Comparison of ENCODE assay signal across 9 mouse cellular contexts in the genomic region with DNA sequence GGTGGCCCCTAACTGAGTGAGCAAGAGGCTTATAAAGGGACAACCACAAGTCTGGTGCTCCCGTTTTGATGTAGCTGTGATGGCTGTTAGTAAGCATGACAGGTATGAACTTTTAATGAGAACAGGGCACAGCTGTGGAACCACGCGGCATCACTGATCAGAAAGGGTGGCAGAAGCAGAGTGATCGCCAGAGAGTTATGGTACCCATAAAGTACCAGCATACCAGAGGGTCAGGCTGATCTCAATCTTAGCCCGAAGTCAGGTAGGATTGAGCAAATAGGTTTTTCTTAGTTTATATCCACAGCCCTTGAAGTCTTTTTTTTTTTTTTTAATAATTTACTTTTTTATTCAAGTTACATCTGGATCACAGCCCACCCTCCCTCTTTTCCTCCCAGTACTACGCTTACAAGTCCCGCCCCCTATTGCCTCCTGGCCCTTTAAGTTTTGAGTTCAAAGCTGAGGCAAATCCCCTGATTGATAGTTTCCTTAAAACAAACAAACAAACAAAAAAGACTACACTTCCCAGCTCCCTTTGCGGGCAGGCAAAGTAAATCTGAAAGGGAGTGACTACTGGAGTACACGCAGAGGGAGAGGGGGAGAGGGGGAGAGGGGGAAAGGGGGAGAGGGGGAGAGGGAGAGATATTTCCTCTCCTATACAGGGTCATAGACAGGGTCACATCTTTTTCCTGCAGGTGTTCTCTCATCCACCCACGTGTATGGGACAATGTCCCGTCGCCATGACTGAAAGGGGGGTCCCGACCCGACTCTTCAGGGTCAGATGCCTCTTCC. TPM values are rescaled to one million over a fixed set of nuclear protein-coding genes. Genes with fewer than 3 reads are reported as not detected.
DNase-seq lines count a peak whose midpoint lies in the region; ATAC-seq and TF ChIP-seq lines count a peak whose summit lies in the region.
"Had no signal": no experiment of that assay in that cellular context is flagged by ENCODE, and none has a peak within 500 bp of the region (broad histone marks: within the 10 kb centered on the region; RNA-seq: fewer than 3 reads in every experiment).

No protein-coding gene starts in this region.

- no peak for ATAC-seq in heart, postnatal 0 days (ENCODE audit: insufficient read depth, low read depth)
- no peak for ATAC-seq in liver, embryonic 16.5 days (ENCODE audit: low read depth)

- H3K4me2 ChIP-seq in heart, postnatal 0 days (ENCODE audit: low read depth, low read length), result peak overlapping the region; percentile 62
- peak overlapping the region; percentile 53 for H3K4me2 ChIP-seq in liver, embryonic 16.5 days (ENCODE audit: low read depth, low read length)

- no peak for TF ChIP-seq POLR2A in brain, embryonic 14.5 days (IDR thresholded peaks at IDR 0.05; ENCODE audit: borderline replicate concordance, extremely low read depth, insufficient read depth, insufficient read length, poor library complexity, severe bottlenecking)

- H3K9ac ChIP-seq in heart, postnatal 0 days (replicated peaks; ENCODE audit: low read depth, low read length), result no peak overlapping the region
- H3K9ac ChIP-seq in liver, embryonic 16.5 days (ENCODE audit: low read depth, low read length), result no peak overlapping the region

- no peaks in the 10 kb centered on the region for H3K36me3 ChIP-seq in heart, postnatal 0 days (replicated peaks; ENCODE audit: control insufficient read depth, insufficient read depth, low read length)
- no peaks in the 10 kb centered on the region for H3K36me3 ChIP-seq in liver, embryonic 16.5 days (ENCODE audit: control insufficient read depth, insufficient read depth)

- H3K4me3 ChIP-seq in heart, postnatal 0 days (ENCODE audit: low read depth, low read length), result peak overlapping the region; percentile 37
- H3K4me3 ChIP-seq in liver, embryonic 16.5 days (ENCODE audit: low read depth, low read length), result no peak overlapping the region

- no peak for TF ChIP-seq EP300 in heart, postnatal 0 days (IDR thresholded peaks at IDR 0.05; ENCODE audit: low read depth)

- peak; percentile 75 for DNase-seq in heart, adult 11 months
- no peak for DNase-seq in heart, adult 9 months (ENCODE audit: low spot score in 2 of 2)
- peak; percentile 55 for DNase-seq in brain, embryonic 14.5 days (ENCODE audit: low read depth)
- no peak for DNase-seq in heart, postnatal 0 days (ENCODE audit: low spot score)
- DNase-seq in yolk sac, embryonic 10.5 days (ENCODE audit: low spot score), result no peak
- DNase-seq in gastrocnemius, adult 8-10 months (ENCODE audit: low spot score in 2 of 2), result no peak
- no peak for DNase-seq in thymus, postnatal 10 days (ENCODE audit: low spot score in 2 of 2)

- no peak overlapping the region for H3K27ac ChIP-seq in heart, postnatal 0 days (ENCODE audit: low read depth)
- no peak overlapping the region for H3K27ac ChIP-seq in liver, embryonic 16.5 days (ENCODE audit: low read length)

- no peak for TF ChIP-seq CTCF in brain, embryonic 14.5 days (IDR thresholded peaks at IDR 0.05; ENCODE audit: borderline replicate concordance, extremely low read depth, insufficient read depth, insufficient read length)
- TF ChIP-seq CTCF in heart, postnatal 0 days (IDR thresholded peaks at IDR 0.05; ENCODE audit: low read depth), result no peak

- H3K9me3 ChIP-seq in heart, postnatal 0 days (replicated peaks; ENCODE audit: control insufficient read depth, low read length), result no peaks in the 10 kb centered on the region
- H3K9me3 ChIP-seq in liver, embryonic 16.5 days (replicated peaks; ENCODE audit: control insufficient read depth, low read length), result peaks cover 2% of the 10 kb centered on the region; the same call in 1 of the 2 replicates

- 0 out of 2 replicates have a peak, but pooled peaks cover 8% of the 10 kb centered on the region for H3K27me3 ChIP-seq in heart, postnatal 0 days (ENCODE audit: control insufficient read depth, insufficient read depth, low read length)
- H3K27me3 ChIP-seq in liver, embryonic 16.5 days (ENCODE audit: control insufficient read depth, insufficient read depth, low read depth, low read length), result peaks cover 7% of the 10 kb centered on the region

- WGBS in heart, postnatal 0 days, result 33% methylated on average over 13 of the region's 14 CpGs
- 26% methylated on average over 13 of the region's 14 CpGs for WGBS in liver, embryonic 16.5 days (ENCODE audit: insufficient replicate concordance)

- H3K4me1 ChIP-seq in heart, postnatal 0 days (ENCODE audit: control insufficient read depth, insufficient read depth), result no peaks in the 10 kb centered on the region
- H3K4me1 ChIP-seq in liver, embryonic 16.5 days (ENCODE audit: control insufficient read depth, low read depth, low read length), result peaks cover 4% of the 10 kb centered on the region; the same call in 1 of the 2 replicates

RNA-seq across cellular contexts. Expression of gene Pglyrp1, which starts 1.1 kb away (rescaled TPM):
- 8.3 and 8.5 TPM in 2 replicates for polyA plus RNA-seq in brain, embryonic 14.5 days (2012; rRNA removed)
- total RNA-seq in heart, postnatal 0 days (2014; rRNA removed; ENCODE audit: low replicate concordance), result 1.4 TPM in 1 of 2 replicates, not detected in the other
- polyA plus RNA-seq in heart, postnatal 0 days (2015; fragmentation: Nextera tagmentation; extraction: Ambion mirVana), result 1.8 and 6.9 TPM in 2 replicates
- polyA plus RNA-seq in liver, embryonic 16.5 days (2015; fragmentation: Nextera tagmentation; extraction: Ambion mirVana), result 76.1 and 87.5 TPM in 2 replicates
- total RNA-seq in gastrocnemius, adult 8-10 months (2022), result under 1 TPM in 2 of 4 experiments, not detected in 2; 0.39 to 0.45 TPM

RNA-seq across cellular contexts. Expression of gene Mill2, which starts 32.4 kb away (rescaled TPM):
- 0.57 and 0.98 TPM in 2 replicates for polyA plus RNA-seq in brain, embryonic 14.5 days (2012; rRNA removed)
- 0.34 and 3.0 TPM in 2 replicates for total RNA-seq in heart, postnatal 0 days (2014; rRNA removed; ENCODE audit: low replicate concordance)
- polyA plus RNA-seq in heart, postnatal 0 days (2015; fragmentation: Nextera tagmentation; extraction: Ambion mirVana), result 0.86 and 1.2 TPM in 2 replicates
- polyA plus RNA-seq in liver, embryonic 16.5 days (2015; fragmentation: Nextera tagmentation; extraction: Ambion mirVana), result 0.21 and 0.24 TPM in 2 replicates
- 1 to 10 TPM; 1.8 to 2.8 (median 2.1) TPM for total RNA-seq in gastrocnemius, adult 8-10 months (2022)

RNA-seq across cellular contexts. Expression of gene Ccdc61, which starts 38.0 kb away (rescaled TPM):
- polyA plus RNA-seq in brain, embryonic 14.5 days (2012; rRNA removed), result 26.5 and 33.3 TPM in 2 replicates
- total RNA-seq in heart, postnatal 0 days (2014; rRNA removed; ENCODE audit: low replicate concordance), result 26.9 and 30.9 TPM in 2 replicates
- 12.7 and 15.5 TPM in 2 replicates for polyA plus RNA-seq in heart, postnatal 0 days (2015; fragmentation: Nextera tagmentation; extraction: Ambion mirVana)
- polyA plus RNA-seq in liver, embryonic 16.5 days (2015; fragmentation: Nextera tagmentation; extraction: Ambion mirVana), result 7.9 and 8.4 TPM in 2 replicates
- total RNA-seq in gastrocnemius, adult 8-10 months (2022), result 1 to 10 TPM; 4.0 to 5.6 (median 4.7) TPM

RNA-seq across cellular contexts. Expression of gene Psg17, which starts 50.8 kb away (rescaled TPM):
- polyA plus RNA-seq in brain, embryonic 14.5 days (2012; rRNA removed), result 0.16 and 0.19 TPM in 2 replicates
- total RNA-seq in heart, postnatal 0 days (2014; rRNA removed; ENCODE audit: low replicate concordance), result not detected in 2 replicates
- not detected in 2 replicates for polyA plus RNA-seq in heart, postnatal 0 days (2015; fragmentation: Nextera tagmentation; extraction: Ambion mirVana)
- not detected in 2 replicates for polyA plus RNA-seq in liver, embryonic 16.5 days (2015; fragmentation: Nextera tagmentation; extraction: Ambion mirVana)
- total RNA-seq in gastrocnemius, adult 8-10 months (2022), result not detected
- polyA plus RNA-seq: C2C12 had no signal

RNA-seq across cellular contexts. Expression of gene Nova2, which starts 53.5 kb away (rescaled TPM):
- polyA plus RNA-seq in brain, embryonic 14.5 days (2012; rRNA removed), result 20.7 and 52.7 TPM in 2 replicates
- 0.61 and 1.3 TPM in 2 replicates for total RNA-seq in heart, postnatal 0 days (2014; rRNA removed; ENCODE audit: low replicate concordance)
- 0.37 and 0.41 TPM in 2 replicates for polyA plus RNA-seq in heart, postnatal 0 days (2015; fragmentation: Nextera tagmentation; extraction: Ambion mirVana)
- 0.06 and 0.09 TPM in 2 replicates for polyA plus RNA-seq in liver, embryonic 16.5 days (2015; fragmentation: Nextera tagmentation; extraction: Ambion mirVana)
- 1 to 10 TPM in 1 of 4 experiments, under 1 TPM in 3; 0.63 to 1.4 (median 0.97) TPM for total RNA-seq in gastrocnemius, adult 8-10 months (2022)

Comparison
In these comparisons a context has a peak if more than half of its experiments do, and no peak if none do; other contexts are left out.
1. DNase-seq: peak in heart, adult 11 months (single experiment) and brain, embryonic 14.5 days (single experiment); none in heart, adult 9 months (0 of 2), heart, postnatal 0 days (single experiment), yolk sac, embryonic 10.5 days (single experiment), gastrocnemius, adult 8-10 months (0 of 2) and thymus, postnatal 10 days (0 of 2).